Mouse (Mus musculus) frontal cortex, postnatal 10 days (tissue): Measurements from ENCODE around the gene Clcnka.
A peak's percentile ranks its signal among the peaks of the same experiment; 100 is the strongest.

Experiments used
- DNase-seq, 2 experiments: peaks; one replicate each; pipeline ENCODE4 v3.0.0; 2022; ENCODE audit warnings: low spot score in 2 of 2, mixed read lengths in 1 of 2

The Clcnka gene

GRCm38 (mm10) chr4:141379674-141380073 lies 18.9 kb downstream of the Clcnka start:
- DNase-seq, result no peak

GRCm38 (mm10) chr4:141372426-141372825 lies 26.1 kb downstream of the Clcnka start:
- DNase-seq, result no peak

GRCm38 (mm10) chr4:141367997-141368791 lies 30.3 kb downstream of the Clcnka start, which contains the start of gene Fam131c:
Fam131c (plus strand) TSS chr4:141368220.
- DNase-seq, result no peak

- DNase-seq, result no peak
Measured at GRCm38 (mm10) chr4:141365876-141366275, 32.6 kb downstream of the Clcnka start.

GRCm38 (mm10) chr4:141365126-141365525 lies 33.4 kb downstream of the Clcnka start:
- no peak for DNase-seq

DNA sequence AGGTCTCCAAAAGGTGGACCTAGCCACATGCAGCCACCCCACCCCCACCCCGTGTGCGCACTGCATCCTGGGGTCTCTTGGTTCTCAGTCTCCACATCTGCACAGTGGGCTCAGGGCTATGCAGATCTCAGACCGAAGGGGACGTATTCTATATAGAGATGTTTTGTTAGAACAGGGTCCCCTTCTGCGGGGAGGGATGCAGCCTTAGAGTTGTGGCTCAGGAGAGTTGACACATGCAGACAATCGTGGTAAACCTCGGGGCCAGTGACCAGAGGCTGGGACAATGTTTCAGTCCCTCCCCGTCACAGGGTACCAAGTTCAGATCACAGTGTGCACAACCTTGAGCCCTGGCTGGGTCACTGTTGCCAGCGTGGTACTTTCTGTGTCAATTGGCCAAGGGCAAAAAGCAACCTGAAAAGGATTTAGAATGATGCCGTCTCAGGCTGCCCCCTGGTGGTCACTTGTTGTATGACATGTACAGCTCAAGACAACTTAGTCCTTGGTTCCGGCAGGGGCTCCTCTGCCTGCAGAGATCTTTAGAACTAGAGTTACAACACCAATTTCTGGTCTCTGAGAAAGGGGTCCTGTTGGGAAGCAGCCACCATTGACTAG lies 35.5 kb downstream of the Clcnka start:
- DNase-seq, result peak; percentile 42 to 74

DNA sequence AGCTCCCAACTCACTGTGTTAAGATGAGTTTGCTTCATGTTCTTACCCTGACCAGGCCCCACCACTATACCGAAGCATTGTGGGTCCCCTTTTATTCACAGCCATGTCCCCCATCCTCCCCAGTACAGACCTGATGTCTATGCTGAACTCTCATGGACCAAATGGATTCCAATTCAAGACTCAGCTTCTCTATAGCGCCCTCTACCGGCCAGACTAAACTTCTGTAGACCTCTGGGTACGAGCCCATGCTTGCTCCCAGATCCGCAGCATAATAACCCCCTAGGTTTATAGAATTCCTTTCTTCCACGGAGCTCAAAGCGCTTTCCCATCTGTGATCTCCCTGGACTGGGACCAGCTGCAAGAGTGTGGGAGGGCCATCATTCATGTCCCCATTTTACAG lies 37.7 kb downstream of the Clcnka start:
- DNase-seq, result no peak

DNA sequence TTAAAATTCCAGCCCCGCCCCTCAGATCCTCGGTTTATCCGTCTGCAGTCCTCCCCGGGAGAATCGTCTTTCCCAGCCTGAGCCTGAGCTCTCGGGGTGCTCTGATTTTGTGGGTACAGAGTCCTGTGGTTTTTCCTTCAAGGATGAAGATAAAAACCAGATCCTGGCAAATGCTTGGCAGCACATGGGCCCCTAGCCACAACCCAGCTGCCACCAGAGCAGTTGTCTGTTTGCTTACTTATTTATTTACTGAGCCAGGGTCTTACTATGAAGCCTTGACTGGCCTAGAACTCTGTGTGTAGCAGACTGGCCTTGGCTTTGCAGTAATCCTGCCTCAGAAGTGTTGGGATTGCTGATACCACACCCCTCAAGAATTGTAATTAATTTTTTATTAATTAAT lies 39.3 kb downstream of the Clcnka start:
- no peak for DNase-seq

GRCm38 (mm10) chr4:141357811-141358210 lies 40.7 kb downstream of the Clcnka start:
- no peak for DNase-seq

- DNase-seq, result no peak
Measured at GRCm38 (mm10) chr4:141353868-141354267, 44.7 kb downstream of the Clcnka start.

GRCm38 (mm10) chr4:141352986-141353385 lies 45.5 kb downstream of the Clcnka start:
- no peak for DNase-seq

- no peak for DNase-seq
Measured at GRCm38 (mm10) chr4:141351972-141352371, 46.6 kb downstream of the Clcnka start.

GRCm38 (mm10) chr4:141350015-141350414 lies 48.5 kb downstream of the Clcnka start:
- DNase-seq, result no peak

- no peak for DNase-seq
Measured at GRCm38 (mm10) chr4:141348616-141349015, 49.9 kb downstream of the Clcnka start.

DNA sequence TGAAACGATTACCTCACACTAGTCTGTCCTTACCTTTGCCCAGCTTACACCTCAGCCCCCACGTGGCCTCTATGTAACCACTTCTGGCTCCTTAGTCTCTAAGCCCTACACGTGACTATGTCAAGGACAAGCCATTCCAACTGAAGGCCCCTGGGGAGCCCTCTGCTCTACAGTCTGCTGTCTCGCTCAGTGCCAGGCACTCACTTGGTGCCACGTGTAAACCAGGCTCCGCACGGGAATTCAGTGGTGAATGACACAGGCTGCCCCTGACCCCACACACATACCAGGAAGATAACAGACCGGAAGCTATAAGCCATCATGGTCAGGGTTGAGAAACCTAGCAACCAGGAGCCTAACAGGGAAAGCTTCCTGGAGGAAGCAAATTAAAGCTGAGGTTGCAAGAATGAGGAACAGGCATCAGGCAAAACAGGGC lies 51.1 kb downstream of the Clcnka start:
- no peak for DNase-seq

- DNase-seq, result no peak
Measured at GRCm38 (mm10) chr4:141345219-141345618, 53.3 kb downstream of the Clcnka start.

- DNase-seq, result no peak
Measured at GRCm38 (mm10) chr4:141343515-141343914, 55.0 kb downstream of the Clcnka start.

GRCm38 (mm10) chr4:141341477-141341876 lies 57.0 kb downstream of the Clcnka start:
- DNase-seq, result no peak

DNA sequence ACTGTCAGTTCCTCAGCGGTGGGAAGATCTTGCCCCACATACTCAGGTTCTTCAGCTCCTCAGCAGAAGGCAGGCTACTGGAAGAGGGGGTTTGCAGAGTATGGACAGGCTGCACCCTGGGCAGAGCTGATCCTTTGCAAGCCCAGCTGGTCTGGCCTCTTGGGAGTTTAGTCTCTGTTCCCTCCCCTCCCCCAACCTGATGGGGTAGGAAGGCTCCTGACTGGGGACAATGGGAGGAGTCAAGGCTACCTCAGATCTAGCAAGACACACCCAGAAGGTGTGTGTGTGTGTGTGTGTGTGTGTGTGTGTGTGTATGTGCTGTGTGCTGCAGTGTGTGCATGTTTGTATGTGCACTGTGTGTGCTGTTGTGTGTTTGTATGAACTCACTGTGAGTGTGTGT lies 59.7 kb downstream of the Clcnka start:
- no peak for DNase-seq

- DNase-seq, result no peak
Measured at GRCm38 (mm10) chr4:141337986-141338385, 60.5 kb downstream of the Clcnka start.

DNA sequence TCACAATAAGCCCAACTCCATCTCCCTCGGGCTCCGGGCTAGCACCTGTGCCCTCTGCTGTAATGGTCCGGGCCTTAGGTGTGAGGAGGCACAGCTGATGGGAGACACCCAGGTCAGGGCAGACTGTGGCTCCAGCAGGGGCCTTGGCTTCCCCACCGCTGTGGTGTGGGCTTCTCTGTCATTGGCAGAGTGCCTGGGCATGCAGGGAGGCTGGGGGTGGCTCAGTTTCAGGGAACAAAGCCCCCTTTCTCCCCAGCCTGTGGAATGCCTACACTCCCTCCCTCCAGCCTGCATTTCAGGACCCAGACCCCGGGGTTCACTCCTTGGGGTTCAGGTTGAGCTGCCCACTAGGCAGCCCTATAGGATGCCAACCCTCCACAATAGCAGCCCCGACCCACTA lies 62.3 kb downstream of the Clcnka start:
- no peak for DNase-seq

- DNase-seq, result no peak
Measured at GRCm38 (mm10) chr4:141335263-141335796, 63.2 kb downstream of the Clcnka start.

DNA sequence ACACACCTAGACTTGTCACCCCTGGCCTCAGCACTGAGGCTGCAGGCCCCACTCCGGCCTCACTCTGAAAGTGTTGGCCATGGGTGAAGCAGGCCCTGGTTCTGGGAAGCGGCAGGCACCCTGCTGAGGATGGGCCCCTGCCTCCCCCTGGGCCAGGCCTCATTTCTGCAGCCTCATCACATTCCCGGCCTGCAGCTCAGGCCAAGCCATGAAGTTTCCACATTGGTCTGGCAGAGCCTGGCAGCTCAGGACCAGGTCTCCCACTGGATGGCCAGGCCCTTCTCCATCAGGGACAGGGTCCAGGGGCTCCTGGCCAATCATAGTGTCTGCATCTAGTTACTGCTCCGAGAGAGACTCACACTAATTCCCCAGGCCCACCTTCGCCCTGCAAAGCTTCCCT lies 63.8 kb downstream of the Clcnka start:
- DNase-seq, result no peak
